ENCODE assay signal across 8 mouse cellular contexts in the genomic region with DNA sequence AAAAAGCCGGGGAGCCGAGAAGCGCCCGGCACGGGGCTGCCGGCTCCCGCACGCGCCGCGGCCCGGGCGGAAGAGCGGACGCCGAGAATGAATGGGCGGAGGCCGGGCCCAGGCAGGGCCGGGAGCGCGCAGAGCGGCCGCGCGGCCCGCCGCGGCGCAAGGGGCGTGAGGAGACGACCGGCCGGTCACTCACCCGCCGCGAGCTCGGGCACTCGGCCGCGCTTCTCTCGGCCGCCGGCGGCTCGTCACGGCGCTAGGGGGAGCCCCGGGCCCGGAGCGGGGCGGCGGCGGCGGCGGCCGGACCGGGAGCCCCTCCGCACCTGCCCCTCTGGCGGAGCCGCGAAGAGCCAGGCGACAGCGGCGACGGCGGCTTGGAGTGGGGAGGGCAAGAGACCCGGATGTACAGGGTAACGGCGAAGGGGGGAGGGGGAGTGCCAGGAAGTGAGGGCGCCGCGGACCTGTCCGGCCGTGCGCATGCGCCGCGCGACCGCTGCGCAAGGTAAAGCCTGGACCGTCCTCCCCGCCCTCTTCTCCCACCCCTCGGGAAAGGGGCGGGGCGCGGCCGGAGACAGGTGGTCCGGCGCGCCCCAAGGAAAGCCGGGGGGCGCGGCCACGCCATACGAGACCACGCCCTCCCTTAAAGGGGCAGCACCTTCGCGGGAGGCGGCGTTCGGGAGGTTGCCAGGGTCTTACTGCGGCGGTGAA.
DNase-seq lines count a peak whose midpoint lies in the region; ATAC-seq and TF ChIP-seq lines count a peak whose summit lies in the region.

No protein-coding gene starts in this region.

- TF ChIP-seq CTCF in lung, adult 2 months (IDR thresholded peaks at IDR 0.05; ENCODE audit: insufficient read depth, low read length): no peak

- peak; percentile 98 for DNase-seq in ES-CJ7 (ENCODE audit: low read depth, low spot score)
- peak; percentile 98 for DNase-seq in cerebellum, adult 11 months
- peak; percentile 85 for DNase-seq in heart, postnatal 25 days (ENCODE audit: low spot score)
- peak; percentile 85 to 93 for DNase-seq in layer of hippocampus, adult 18-20 months (ENCODE audit: low spot score in 2 of 2)
- peak; percentile 91 for DNase-seq in lung, adult 2 months
- peak; percentile 86 to 90 for DNase-seq in thymus, adult 18-20 months

- intact Hi-C loops in heart, postnatal 25 days (cut with DNase I): loop anchor here (10.0 kb wide), 1 partner anchor 307 kb away; no protein-coding TSS in a partner anchor

- H3K36me3 ChIP-seq in forebrain, embryonic 15.5 days: no peaks in the 10 kb centered on the region

- H3K27ac ChIP-seq in forebrain, embryonic 15.5 days (replicated peaks): peak overlapping the region; percentile 97

- H3K4me1 ChIP-seq in forebrain, embryonic 15.5 days: peaks cover 34% of the 10 kb centered on the region
- peaks cover 17% of the 10 kb centered on the region for H3K4me1 ChIP-seq in lung, adult 2 months (ENCODE audit: control insufficient read depth, insufficient read depth, low read length)

- peak overlapping the region; percentile 55 for H3K4me2 ChIP-seq in forebrain, embryonic 15.5 days (replicated peaks)

- H3K9ac ChIP-seq in forebrain, embryonic 15.5 days (replicated peaks): peak overlapping the region; percentile 93

- under 1% methylated on average over 66 of the region's 104 CpGs for WGBS in forebrain, embryonic 15.5 days
- WGBS in lung, adult 2 months: under 1% methylated on average over 93 of the region's 104 CpGs

- peak; percentile 93 for ATAC-seq in forebrain, embryonic 15.5 days (replicated peaks)
- ATAC-seq in neutrophil, adult 5-6 weeks (ENCODE audit: extremely low read depth, insufficient number of reproducible peaks, low FRiP score, poor library complexity, severe bottlenecking): peak; percentile 78

- TF ChIP-seq POLR2A in lung, adult 2 months (IDR thresholded peaks at IDR 0.05; ENCODE audit: borderline replicate concordance, extremely low read depth, low read depth, low read length): peak; percentile 51; the same call in 1 of the 2 replicates

- H3K9me3 ChIP-seq in forebrain, embryonic 15.5 days: no peaks in the 10 kb centered on the region

- H3K4me3 ChIP-seq in forebrain, embryonic 15.5 days: peak overlapping the region; percentile 66
- H3K4me3 ChIP-seq in lung, adult 2 months (replicated peaks; ENCODE audit: extremely low read depth, low read depth, low read length): peak overlapping the region; percentile 93

- H3K27me3 ChIP-seq in forebrain, embryonic 15.5 days: no peaks in the 10 kb centered on the region

Comparison
In these comparisons a context has a peak if more than half of its experiments do, and no peak if none do; other contexts are left out.
1. Peak in every context shown above with its lines: DNase-seq, ATAC-seq, H3K4me3 ChIP-seq and H3K27ac ChIP-seq.